Mouse (Mus musculus) kidney, adult 2 months (tissue): ENCODE results near the gene Grn. TPM values are rescaled to one million over a fixed set of nuclear protein-coding genes. Genes with fewer than 3 reads are reported as not detected.

ENCODE experiments used
- DNase-seq: peaks from one replicate; pipeline ENCODE4 v3.0.0; 2021
- H3K27ac ChIP-seq: fragments of 200-500 bp; 2 replicates; pipeline ENCODE4 v1.5.1; 2012; ENCODE audit warnings: low read depth, low read length, control low read depth, inconsistent platforms; ENCODE audit not compliant: insufficient read depth
- H3K27me3 ChIP-seq: fragments of 200-500 bp; replicated peaks from 2 replicates; pipeline ENCODE4 v1.6.1; 2012; ENCODE audit warnings: mild to moderate bottlenecking, moderate library complexity, low read length, inconsistent platforms; ENCODE audit not compliant: control insufficient read depth, insufficient read depth
- H3K36me3 ChIP-seq: fragments of 200-500 bp; 2 replicates; pipeline ENCODE4 v1.6.1; 2012; ENCODE audit warnings: mild to moderate bottlenecking, moderate library complexity, low read length, inconsistent platforms; ENCODE audit not compliant: control insufficient read depth, insufficient read depth
- H3K4me1 ChIP-seq: fragments of 200-500 bp; 2 replicates; pipeline ENCODE4 v1.6.1; 2011; ENCODE audit warnings: low read length; ENCODE audit not compliant: control insufficient read depth, insufficient read depth
- H3K4me3 ChIP-seq: fragments of 200-500 bp; 2 replicates; pipeline ENCODE4 v1.5.1; 2011; ENCODE audit warnings: mild to moderate bottlenecking, low read depth, low read length, control low read depth; ENCODE audit not compliant: insufficient read depth
- CTCF ChIP-seq: fragments of 200-500 bp; conservative IDR thresholded peaks from 2 replicates; pipeline ENCODE4 v1.5.1; 2011; ENCODE audit warnings: low read depth, mild to moderate bottlenecking, control low read depth, low read length, moderate library complexity, mixed read lengths; ENCODE audit not compliant: insufficient read depth, insufficient read length
- POLR2A ChIP-seq: fragments of 200-500 bp; IDR thresholded peaks from one replicate; pipeline ENCODE4 v1.6.1; 2011; ENCODE audit warnings: low read depth, low read length, control low read depth
- WGBS: fragments of 180-500 bp; shearing (Covaris S2); methylation state at CpG from one replicate; pipeline ENCODE4 v1.1.7; 2018; 5-methylcytosine and 5-hydroxymethylcytosine counted together
- polyA plus RNA-seq: library from polyadenylated mRNA; depleted of rRNA; stranded (reverse); fragments of >200 nt; gene quantifications from 2 replicates; pipeline ENCODE4 v1.2.3, GENCODE M21; 2012; rRNA removed

The Grn gene
- 184 and 195 TPM in 2 replicates for polyA plus RNA-seq

DNA sequence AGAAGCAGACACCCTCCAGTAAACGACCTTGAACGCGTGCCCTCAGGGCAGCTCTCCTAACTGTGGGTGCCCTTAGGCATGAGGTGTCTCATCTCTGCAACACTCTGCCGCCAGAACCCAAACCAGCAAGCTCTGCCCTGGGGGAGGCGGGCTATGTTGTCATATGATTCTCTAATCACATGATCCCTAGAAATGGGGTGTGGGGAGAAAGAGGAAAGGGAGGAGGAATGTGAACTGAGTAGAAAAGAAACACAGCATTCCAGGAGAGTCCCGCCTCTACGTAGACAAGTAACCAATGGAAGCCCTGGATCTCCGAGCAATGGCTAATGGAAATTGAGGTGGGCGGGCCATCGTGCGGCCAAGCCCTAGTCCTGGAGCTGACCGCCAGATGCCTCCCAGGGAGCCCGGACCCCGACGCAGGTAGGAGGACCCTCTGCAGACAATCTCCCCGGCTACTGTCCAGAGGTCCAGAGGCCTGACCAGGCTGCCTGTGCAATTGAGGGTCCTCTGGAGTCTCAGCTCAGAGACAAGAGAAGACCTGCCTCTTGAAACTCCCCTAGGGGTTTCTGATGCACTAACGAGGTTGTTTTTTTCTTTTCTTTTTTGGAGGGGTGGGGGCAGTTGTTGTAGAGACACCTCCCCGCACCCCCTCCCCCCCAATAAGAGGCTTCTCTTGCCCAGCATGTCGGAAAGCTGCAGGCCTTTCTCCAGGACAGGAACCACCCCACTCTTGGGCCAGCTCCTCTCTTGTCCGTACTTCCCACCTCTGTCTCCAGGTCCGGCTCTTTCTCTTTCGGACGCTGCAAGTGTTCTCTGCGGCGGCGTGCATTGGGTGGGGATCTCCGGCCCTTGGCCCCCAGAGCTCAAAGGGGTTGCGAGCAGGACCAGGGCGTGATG, at the start of gene Grn:
TSS of gene Grn (plus strand) at position 195 of the 897 bp plus-strand sequence.
- peak; percentile 98 for DNase-seq
- peaks cover 10% of the 10 kb centered on the region; the same call in 1 of the 2 replicates for H3K4me1 ChIP-seq
- peak within 1 kb of the TSS; percentile 89 for H3K4me3 ChIP-seq
- WGBS: under 1% methylated on average over 29 of the region's 29 CpGs
- no peak for TF ChIP-seq CTCF
- no peak for TF ChIP-seq POLR2A
- H3K36me3 ChIP-seq: no peaks in the 10 kb centered on the region
- peak within 1 kb of the TSS; percentile 90 for H3K27ac ChIP-seq
- H3K27me3 ChIP-seq: no peaks in the 10 kb centered on the region

- WGBS: 59% methylated on average over 4 of the region's 4 CpGs
- Histone ChIP-seq H3K27me3 (no peaks in the 10 kb centered on the region), H3K27ac (no peak overlapping the region), H3K4me3 (no peak overlapping the region), H3K36me3 (no peaks in the 10 kb centered on the region), H3K4me1 (no peaks in the 10 kb centered on the region)
- DNase-seq: no peak
- no peak for TF ChIP-seq POLR2A
- no peak for TF ChIP-seq CTCF
Observed at GRCm38 (mm10) chr11:102381341-102382100, 48.6 kb upstream of the Grn start.

- no peak for DNase-seq
- H3K4me1 ChIP-seq: no peaks in the 10 kb centered on the region
- 90% methylated on average over 3 of the region's 3 CpGs for WGBS
Observed at GRCm38 (mm10) chr11:102382794-102383193, 47.3 kb upstream of the Grn start.

GRCm38 (mm10) chr11:102383365-102384136, 46.6 kb upstream of the Grn start:
- H3K27ac ChIP-seq: no peak overlapping the region

More at GRCm38 (mm10) chr11:102382794-102383193, 47.3 kb upstream of the Grn start:
- Histone ChIP-seq H3K27ac (no peak overlapping the region), H3K27me3 (no peaks in the 10 kb centered on the region), H3K36me3 (no peaks in the 10 kb centered on the region), H3K4me3 (no peak overlapping the region)
- TF ChIP-seq CTCF (no peak), POLR2A (no peak)

GRCm38 (mm10) chr11:102384418-102384817, 45.7 kb upstream of the Grn start:
- Histone ChIP-seq H3K36me3 (no peaks in the 10 kb centered on the region), H3K27me3 (no peaks in the 10 kb centered on the region), H3K4me1 (no peaks in the 10 kb centered on the region), H3K27ac (no peak overlapping the region), H3K4me3 (no peak overlapping the region)
- 80% methylated on average over 2 of the region's 2 CpGs for whole genome bisulfite sequencing
- no peak for DNase-seq
- TF ChIP-seq POLR2A (no peak), CTCF (no peak)

More at GRCm38 (mm10) chr11:102383365-102384136, 46.6 kb upstream of the Grn start:
- DNase-seq: no peak
- WGBS: 93% methylated on average over 1 of the region's 1 CpGs
- no peaks in the 10 kb centered on the region for H3K27me3 ChIP-seq
- no peaks in the 10 kb centered on the region for H3K36me3 ChIP-seq
- H3K4me3 ChIP-seq: no peak overlapping the region
- H3K4me1 ChIP-seq: no peaks in the 10 kb centered on the region
- TF ChIP-seq CTCF (no peak), POLR2A (no peak)

DNA sequence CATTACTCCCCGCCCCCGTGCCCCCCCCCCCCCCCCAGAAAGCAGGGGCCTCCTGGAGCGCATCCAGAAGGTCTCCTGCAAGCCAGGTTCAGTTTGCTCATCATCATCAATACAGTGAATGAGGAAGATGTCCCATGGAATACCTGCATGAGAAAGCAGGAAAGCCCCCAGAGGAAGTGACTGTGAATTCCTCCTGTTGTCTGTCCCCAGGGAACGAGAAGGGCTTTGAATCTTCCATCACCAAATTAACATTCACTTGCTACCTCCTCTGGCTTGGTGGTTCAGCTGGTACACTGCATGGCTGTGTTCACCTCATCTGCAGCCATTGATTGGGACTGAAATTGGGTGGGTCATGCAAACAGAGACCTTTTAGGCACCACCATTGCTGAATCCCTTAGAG, 45.0 kb upstream of the Grn start:
- Histone ChIP-seq H3K4me3 (no peak overlapping the region), H3K27me3 (no peaks in the 10 kb centered on the region), H3K27ac (no peak overlapping the region), H3K4me1 (no peaks in the 10 kb centered on the region), H3K36me3 (no peaks in the 10 kb centered on the region)
- WGBS: 54% methylated on average over 4 of the region's 4 CpGs
- TF ChIP-seq CTCF: no peak
- TF ChIP-seq POLR2A: no peak
- no peak for DNase-seq
